Mouse (Mus musculus): ENCODE measurements around the gene Nhlh2.

Nhlh2 gene

GRCm38 (mm10) chr3:102009926-102010381 is at the start of gene Nhlh2:
Gene Nhlh2, plus strand, starts transcription at chr3:102010076.
- no peak for DNase-seq

- DNase-seq, result no peak
These were observed 48.6 kb upstream of the Nhlh2 start for GRCm38 (mm10) chr3:101961146-101961835.

GRCm38 (mm10) chr3:101963501-101963900 is 46.4 kb upstream of the Nhlh2 start:
- no peak for DNase-seq

GRCm38 (mm10) chr3:101964352-101964751 is 45.5 kb upstream of the Nhlh2 start:
- DNase-seq, result peak; percentile 48

DNA sequence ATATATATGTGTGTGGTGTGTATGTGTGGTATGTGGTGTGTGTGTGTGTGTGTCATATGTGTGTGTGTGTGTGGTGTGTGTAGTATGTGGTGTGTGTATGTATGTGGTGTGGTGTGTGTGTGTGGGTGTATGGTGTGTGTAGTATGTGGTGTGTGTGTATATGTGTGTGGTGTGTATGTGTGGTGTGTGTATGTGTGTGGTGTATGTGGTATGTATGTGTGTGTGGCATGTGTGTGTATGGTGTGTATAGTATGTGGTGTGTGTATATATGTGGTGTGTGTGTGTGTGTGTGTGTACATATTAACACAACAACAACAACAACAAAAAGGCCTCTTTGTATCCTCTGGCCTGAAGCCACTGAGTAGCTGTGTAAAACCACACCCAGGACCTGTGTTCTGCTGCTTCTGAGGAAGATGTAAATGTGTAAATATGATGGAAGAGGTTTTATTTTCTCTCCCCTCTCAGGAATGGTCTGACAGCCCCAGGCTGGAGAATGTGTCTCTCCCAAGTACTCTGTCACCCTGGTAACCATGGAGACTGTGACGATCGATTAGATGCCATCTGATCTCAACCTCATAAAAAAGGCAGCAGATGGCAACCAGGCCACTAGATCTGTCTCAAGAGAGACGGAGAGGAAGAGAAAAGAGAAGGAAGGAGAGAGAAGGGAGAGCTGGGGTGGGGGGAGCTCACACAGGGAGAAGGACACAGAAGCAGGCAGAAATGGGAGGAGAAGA is 42.9 kb upstream of the Nhlh2 start:
- DNase-seq, result no peak

- DNase-seq, result no peak
These were observed 34.5 kb upstream of the Nhlh2 start for GRCm38 (mm10) chr3:101975337-101975736.

- no peak for DNase-seq
These were observed 31.4 kb upstream of the Nhlh2 start for GRCm38 (mm10) chr3:101978299-101978994.

- DNase-seq, result no peak
These were observed 26.0 kb upstream of the Nhlh2 start for GRCm38 (mm10) chr3:101983917-101984316.

GRCm38 (mm10) chr3:101985634-101986033 is 24.2 kb upstream of the Nhlh2 start:
- no peak for DNase-seq

DNA sequence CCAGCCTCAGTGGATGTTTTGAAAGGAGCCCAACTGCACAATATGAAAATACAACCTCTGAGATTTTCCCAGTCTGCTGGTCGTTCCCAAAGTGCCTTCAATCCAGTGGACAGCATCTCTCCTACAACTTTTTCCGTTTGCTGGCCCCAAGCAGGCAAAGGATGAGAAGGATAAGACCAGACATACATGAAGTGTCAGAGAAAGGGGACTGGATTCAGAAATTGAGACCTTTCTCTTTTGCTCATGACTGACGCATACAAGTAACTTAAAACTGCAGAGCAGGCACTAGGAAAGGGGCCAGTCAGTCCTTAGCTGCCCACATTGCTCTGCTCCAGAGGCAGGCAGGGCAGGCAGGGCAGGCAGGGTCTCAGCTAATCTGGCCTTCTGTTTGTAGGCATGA is 19.7 kb upstream of the Nhlh2 start:
- DNase-seq, result no peak

DNA sequence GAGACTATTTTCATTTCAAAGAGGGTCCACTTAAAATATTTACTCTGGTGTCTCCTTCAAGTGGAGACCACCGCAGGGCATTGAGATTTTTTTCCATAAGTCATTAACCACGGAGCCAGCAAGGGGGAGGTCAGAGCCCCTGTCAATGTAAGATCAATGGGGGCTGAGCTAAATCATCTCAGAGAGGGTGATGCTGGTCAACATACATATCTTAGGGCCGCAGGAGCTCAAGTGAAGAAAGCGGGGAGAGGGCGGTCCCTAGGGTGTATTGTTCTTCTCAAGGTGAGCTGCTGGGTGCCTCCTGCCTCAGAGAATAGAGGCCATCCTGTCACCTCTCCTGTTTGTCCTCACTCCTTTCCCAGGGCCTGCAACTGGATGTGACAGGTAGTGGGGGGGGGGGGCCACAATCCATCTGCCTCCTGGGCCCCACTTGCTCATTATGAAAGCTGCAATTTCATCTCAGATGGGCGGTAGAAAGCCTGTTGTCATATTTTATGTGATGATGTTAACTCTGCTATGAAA is 18.8 kb upstream of the Nhlh2 start:
- DNase-seq, result no peak

GRCm38 (mm10) chr3:101997851-101998250 is 12.0 kb upstream of the Nhlh2 start:
- DNase-seq, result no peak

- DNase-seq, result no peak
These were observed 923 bp downstream of the Nhlh2 start for GRCm38 (mm10) chr3:102010681-102011317.

DNA sequence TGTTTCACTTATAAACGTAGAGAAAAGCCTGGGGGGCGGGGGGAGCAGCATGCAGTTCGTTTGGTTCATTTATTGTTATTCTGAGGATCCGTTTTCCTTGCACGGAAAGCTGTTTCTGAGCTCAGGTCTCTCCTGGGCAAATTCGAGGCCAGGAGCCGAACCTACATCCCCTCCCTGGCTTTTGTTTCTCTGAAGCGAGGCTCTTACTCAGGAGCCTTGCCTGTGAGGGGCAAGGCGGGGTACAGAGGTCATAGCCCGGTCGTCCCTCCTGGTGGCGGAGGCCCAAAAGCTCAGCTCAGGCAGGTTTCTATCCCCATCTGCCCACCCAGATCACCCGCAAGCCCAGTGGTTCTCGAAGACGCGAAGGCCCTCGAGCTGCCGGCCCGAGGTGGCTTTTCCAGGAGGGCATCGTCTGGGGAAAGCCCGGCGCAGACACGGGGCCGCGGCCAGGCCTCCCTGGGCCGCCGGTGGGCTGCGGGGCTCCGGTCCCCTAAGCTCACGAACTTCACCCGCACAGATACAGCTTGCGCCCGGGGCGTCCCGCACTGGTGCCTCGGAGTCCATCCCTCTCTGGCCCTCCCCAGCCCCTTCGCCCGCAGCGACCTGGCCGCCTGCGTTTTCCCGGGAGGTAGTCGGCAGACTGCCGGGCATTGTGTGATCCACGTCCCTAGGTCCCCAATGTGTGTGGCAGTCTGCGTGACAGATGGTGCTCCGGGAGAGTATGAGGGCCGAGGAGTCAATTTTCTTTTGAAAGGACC is 1.6 kb downstream of the Nhlh2 start:
- DNase-seq, result no peak

DNA sequence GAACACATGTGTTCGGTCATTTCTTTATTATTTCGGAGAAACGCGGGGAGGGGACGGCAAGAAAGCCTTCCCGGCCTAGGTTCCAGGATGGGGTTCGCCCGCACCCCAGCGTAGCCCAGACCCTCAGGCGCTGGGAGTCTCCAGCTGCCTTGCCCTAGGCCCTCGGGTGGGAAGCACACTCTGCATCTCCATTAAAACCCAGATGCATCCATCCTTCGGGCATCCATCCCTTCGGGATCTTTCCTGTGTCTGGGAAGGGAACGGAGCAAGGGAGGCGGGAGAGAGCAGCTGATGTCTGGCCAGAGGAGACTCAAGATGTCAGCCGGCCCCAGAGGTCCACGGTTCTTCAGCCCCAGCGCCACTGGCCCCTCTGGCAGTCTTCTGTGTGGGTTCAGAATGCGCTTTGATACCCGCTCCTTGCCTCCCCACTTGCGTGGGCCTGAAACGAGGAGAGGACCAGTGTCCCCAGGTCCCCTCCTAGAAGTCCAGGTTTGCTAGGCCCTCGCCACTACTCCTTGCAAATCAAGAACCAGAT is 2.3 kb downstream of the Nhlh2 start:
- DNase-seq, result no peak

DNA sequence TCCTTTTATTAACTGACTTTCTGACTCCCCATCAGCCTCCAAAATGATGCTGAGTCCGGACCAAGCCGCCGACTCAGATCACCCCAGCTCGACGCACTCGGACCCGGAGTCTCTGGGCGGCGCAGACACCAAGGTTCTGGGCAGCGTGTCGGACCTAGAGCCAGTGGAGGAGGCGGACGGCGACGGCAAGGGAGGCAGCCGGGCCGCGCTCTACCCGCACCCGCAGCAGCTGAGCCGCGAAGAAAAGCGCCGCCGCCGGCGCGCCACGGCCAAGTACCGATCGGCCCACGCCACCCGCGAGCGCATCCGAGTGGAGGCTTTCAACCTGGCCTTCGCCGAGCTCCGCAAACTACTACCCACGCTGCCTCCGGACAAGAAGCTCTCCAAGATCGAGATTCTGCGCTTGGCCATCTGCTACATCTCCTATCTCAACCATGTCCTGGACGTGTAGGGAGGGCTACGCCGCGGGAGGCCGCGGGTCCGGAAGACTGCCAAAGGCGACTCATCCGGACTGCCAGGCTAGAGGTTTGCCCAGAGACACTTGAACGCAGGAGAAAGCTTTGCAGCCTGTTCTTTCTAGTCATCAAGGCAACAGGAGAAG is 2.8 kb downstream of the Nhlh2 start:
- DNase-seq, result no peak

DNA sequence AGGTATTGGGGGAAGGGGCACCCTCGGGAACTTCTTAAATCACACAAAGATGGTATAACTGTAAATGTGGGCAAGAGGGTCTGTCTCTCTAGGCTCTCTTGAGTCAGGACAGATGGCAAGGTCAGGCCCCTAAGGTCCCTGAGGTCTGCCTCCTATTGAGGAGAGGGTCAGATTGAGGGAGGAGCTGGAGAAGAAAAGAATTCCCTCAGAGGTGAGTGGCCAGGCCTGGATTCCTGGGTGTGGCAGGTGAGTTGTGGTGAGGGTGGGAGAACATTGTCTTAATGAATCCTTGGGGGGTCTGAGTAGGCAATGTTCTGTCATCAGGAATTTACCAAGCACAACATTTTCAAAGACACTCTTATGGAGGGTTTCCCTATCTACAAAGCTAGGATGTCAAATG is 10.7 kb downstream of the Nhlh2 start:
- DNase-seq, result no peak

GRCm38 (mm10) chr3:102022721-102023120 is 12.8 kb downstream of the Nhlh2 start:
- no peak for DNase-seq

GRCm38 (mm10) chr3:102023337-102023736 is 13.5 kb downstream of the Nhlh2 start:
- no peak for DNase-seq

- no peak for DNase-seq
These were observed 14.0 kb downstream of the Nhlh2 start for GRCm38 (mm10) chr3:102023829-102024228.

DNA sequence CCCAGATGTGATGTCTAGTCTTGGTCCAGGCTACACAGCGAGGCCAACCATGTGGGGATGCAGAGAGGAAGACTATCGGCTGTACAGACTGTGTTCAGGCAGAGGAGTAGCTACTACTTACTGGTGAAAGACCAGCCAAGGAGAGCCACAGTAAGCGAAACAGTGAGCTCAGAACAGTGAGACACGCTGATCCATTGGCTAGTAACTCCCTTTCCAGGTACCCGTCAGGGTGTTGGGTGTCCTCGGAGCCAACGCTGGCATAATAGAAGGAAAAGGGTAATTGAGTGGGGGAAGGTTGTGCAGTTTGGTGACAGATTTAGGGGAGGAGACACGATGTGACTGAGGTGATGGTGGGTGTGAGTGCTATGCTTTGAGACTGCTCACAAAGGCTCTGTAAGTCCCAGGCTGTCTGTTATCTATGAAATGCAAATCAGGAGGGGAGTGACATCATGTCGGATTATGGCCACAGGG is 15.1 kb downstream of the Nhlh2 start:
- no peak for DNase-seq

Measured in lung, postnatal 10 days (tissue).